Mouse (Mus musculus): Measurements from ENCODE around the gene Ube2e2. TPM values are rescaled to one million over a fixed set of nuclear protein-coding genes. Genes with fewer than 3 reads are reported as not detected.
A peak's percentile ranks its signal among the peaks of the same experiment; 100 is the strongest.
"Not testable (repeated sequence)": the region's sequence is repeated elsewhere in the genome, so short reads cannot be mapped to it uniquely, and the experiment has no call there.

The Ube2e2 gene
- polyA plus RNA-seq, 1 experiment from 2014 or later, result 65.7 TPM

DNA sequence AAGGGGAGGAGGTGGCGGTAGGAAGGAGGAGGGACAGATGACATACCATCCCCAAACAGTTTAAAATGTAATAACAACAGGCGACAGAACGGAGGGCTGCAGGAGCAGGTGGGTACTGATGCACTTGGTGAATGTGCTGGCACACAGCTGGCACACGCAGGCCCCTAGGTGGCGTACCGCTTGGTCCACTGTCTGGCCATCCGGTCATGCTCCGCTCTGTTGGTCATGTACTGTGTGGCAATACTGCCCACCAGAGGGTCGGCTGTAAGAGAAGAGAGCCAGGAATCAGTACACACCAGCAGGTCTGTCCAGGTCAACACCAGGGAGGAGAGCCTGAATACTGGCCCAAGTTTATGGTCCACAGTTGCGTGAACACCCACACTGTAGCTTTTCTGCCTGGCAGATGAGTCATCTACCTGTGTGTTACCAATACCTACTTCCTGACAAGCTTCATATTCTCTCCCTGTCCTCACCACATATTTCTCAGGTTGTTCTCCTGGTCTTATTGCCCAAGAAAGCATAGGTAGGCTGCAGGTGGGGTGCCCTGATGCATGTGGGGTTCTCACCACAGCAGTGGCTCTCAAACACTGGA is 319.8 kb downstream of the Ube2e2 start:
- ATAC-seq (ENCODE audit: low FRiP score), result peak; percentile 71; the same call in 1 of the 2 replicates
- Histone ChIP-seq H3K36me3 (replicated peaks) (no peaks in the 10 kb centered on the region), H3K4me1 (peaks cover 16% of the 10 kb centered on the region), H3K27me3 (peaks cover 3% of the 10 kb centered on the region; the same call in 1 of the 2 replicates), H3K9me3 (no peaks in the 10 kb centered on the region), H3K4me2 (no peak overlapping the region), H3K9ac (no peak overlapping the region), H3K4me3 (replicated peaks) (no peak overlapping the region), H3K27ac (no peak overlapping the region)
- 66% methylated on average over 10 of the region's 10 CpGs for WGBS

GRCm38 (mm10) chr14:18573286-18573956 is 320.6 kb downstream of the Ube2e2 start:
- Histone ChIP-seq H3K4me2 (no peak overlapping the region; the same call in 1 of the 2 replicates), H3K9me3 (no peaks in the 10 kb centered on the region), H3K9ac (no peak overlapping the region), H3K36me3 (replicated peaks) (no peaks in the 10 kb centered on the region), H3K27me3 (peaks cover 3% of the 10 kb centered on the region; the same call in 1 of the 2 replicates), H3K27ac (peak overlapping the region; percentile 75), H3K4me1 (peaks cover 16% of the 10 kb centered on the region), H3K4me3 (replicated peaks) (no peak overlapping the region)
- ATAC-seq (ENCODE audit: low FRiP score), result peak; percentile 85
- 18% methylated on average over 4 of the region's 4 CpGs for WGBS

- 24% methylated on average over 4 of the region's 4 CpGs for WGBS
- H3K4me2 ChIP-seq, result no peak overlapping the region
- peak; percentile 52 for ATAC-seq (ENCODE audit: low FRiP score)
- H3K36me3 ChIP-seq (replicated peaks), result no peaks in the 10 kb centered on the region
- peaks cover 16% of the 10 kb centered on the region for H3K4me1 ChIP-seq
- no peak overlapping the region for H3K4me3 ChIP-seq (replicated peaks)
- H3K9ac ChIP-seq, result no peak overlapping the region
- peak overlapping the region; percentile 75 for H3K27ac ChIP-seq
- no peaks in the 10 kb centered on the region for H3K9me3 ChIP-seq
- peaks cover 3% of the 10 kb centered on the region; the same call in 1 of the 2 replicates for H3K27me3 ChIP-seq
Measured at GRCm38 (mm10) chr14:18572852-18573251, 321.2 kb downstream of the Ube2e2 start.

DNA sequence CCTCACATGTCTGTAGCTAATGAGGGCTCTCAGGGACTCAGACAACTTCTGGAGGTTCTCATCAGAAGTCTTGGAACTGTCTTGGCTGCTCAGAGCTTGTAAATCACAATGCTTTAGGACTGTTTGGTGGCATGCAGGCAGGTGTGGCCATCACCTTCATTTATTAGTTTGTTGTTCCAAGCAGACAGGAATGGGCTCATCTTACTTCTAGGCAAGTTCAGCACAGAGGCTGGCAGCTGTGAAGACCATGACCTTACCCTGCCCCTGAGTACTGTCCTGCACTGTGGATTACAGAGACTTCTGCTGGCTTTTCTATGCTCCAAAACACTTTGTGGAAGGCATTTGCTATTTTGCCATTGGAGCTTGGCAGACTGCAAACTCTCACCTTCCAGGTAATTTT is 324.5 kb downstream of the Ube2e2 start:
- H3K27me3 ChIP-seq, result no peaks in the 10 kb centered on the region
- no peak overlapping the region for H3K4me2 ChIP-seq
- H3K9me3 ChIP-seq, result no peaks in the 10 kb centered on the region
- H3K27ac ChIP-seq, result no peak overlapping the region
- ATAC-seq (ENCODE audit: low FRiP score), result no peak
- no peaks in the 10 kb centered on the region for H3K36me3 ChIP-seq (replicated peaks)
- no peak overlapping the region for H3K9ac ChIP-seq
- no peak overlapping the region for H3K4me3 ChIP-seq (replicated peaks)
- peaks cover 16% of the 10 kb centered on the region for H3K4me1 ChIP-seq

GRCm38 (mm10) chr14:18564999-18565398 is 329.1 kb downstream of the Ube2e2 start:
- 89% methylated on average over 8 of the region's 8 CpGs for WGBS
- not testable (repeated sequence) for H3K4me2 ChIP-seq; H3K27me3 ChIP-seq; H3K4me3 ChIP-seq (replicated peaks); H3K36me3 ChIP-seq (replicated peaks); ATAC-seq (ENCODE audit: low FRiP score); H3K4me1 ChIP-seq; H3K9me3 ChIP-seq; H3K27ac ChIP-seq; H3K9ac ChIP-seq

DNA sequence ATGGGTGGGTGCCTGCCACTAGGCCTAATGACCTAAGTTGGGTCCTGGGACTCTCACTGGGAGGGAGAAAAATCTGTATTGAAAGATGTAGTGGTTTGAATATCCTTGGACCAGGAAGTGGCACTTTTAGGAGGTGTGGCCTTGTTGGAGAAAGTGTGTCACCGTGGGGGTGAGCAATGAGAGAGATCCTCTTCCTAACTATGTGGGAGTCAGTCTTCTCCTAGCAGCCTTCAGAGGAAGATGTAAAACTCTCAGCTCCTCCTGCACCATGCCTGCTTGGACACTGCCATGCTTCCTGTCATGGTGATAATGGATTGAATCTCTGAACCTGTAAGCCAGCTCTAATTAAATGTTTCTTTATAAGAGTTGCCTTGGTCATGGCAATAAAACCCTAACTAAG is 338.8 kb downstream of the Ube2e2 start:
- no peak overlapping the region for H3K4me3 ChIP-seq (replicated peaks)
- no peak overlapping the region for H3K9ac ChIP-seq
- no peaks in the 10 kb centered on the region for H3K36me3 ChIP-seq (replicated peaks)
- 54% methylated on average over 1 of the region's 1 CpGs for WGBS
- H3K4me1 ChIP-seq, result no peaks in the 10 kb centered on the region
- ATAC-seq (ENCODE audit: low FRiP score), result no peak
- no peak overlapping the region for H3K27ac ChIP-seq
- no peaks in the 10 kb centered on the region for H3K27me3 ChIP-seq
- no peak overlapping the region for H3K4me2 ChIP-seq
- no peaks in the 10 kb centered on the region for H3K9me3 ChIP-seq

GRCm38 (mm10) chr14:18554627-18554988 is 339.5 kb downstream of the Ube2e2 start:
- Histone ChIP-seq H3K4me1 (no peaks in the 10 kb centered on the region), H3K27me3 (no peaks in the 10 kb centered on the region), H3K4me2 (no peak overlapping the region), H3K27ac (no peak overlapping the region), H3K4me3 (replicated peaks) (no peak overlapping the region), H3K36me3 (replicated peaks) (no peaks in the 10 kb centered on the region), H3K9ac (no peak overlapping the region), H3K9me3 (no peaks in the 10 kb centered on the region)
- ATAC-seq (ENCODE audit: low FRiP score), result no peak
- 58% methylated on average over 2 of the region's 2 CpGs for WGBS

GRCm38 (mm10) chr14:18553987-18554626 is 340.0 kb downstream of the Ube2e2 start:
- no peaks in the 10 kb centered on the region for H3K27me3 ChIP-seq
- no peak overlapping the region for H3K9ac ChIP-seq
- no peaks in the 10 kb centered on the region for H3K4me1 ChIP-seq
- WGBS, result 33% methylated on average over 3 of the region's 3 CpGs
- no peaks in the 10 kb centered on the region for H3K9me3 ChIP-seq
- no peak overlapping the region for H3K4me2 ChIP-seq
- no peak overlapping the region for H3K27ac ChIP-seq
- no peaks in the 10 kb centered on the region for H3K36me3 ChIP-seq (replicated peaks)
- H3K4me3 ChIP-seq (replicated peaks), result no peak overlapping the region
- no peak for ATAC-seq (ENCODE audit: low FRiP score)

DNA sequence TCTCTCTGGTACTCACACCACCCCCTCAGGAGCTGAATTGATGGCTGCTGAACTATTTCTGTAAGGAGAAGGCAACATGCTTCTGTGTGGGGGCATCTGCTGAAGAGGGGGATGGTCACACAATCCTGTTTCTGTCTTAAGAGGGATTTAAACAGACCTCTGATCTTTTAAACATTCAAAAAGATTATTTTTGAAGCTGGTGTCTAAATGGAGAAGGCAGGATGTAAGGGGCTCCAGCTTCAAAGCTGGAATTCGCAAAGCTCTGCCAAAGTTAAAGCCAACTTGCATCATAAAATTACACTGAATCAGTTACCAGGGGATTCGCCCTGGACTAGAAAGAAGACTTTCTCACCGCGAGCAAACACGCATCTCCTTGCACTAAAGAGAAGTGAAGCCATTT is 346.5 kb downstream of the Ube2e2 start:
- ATAC-seq (ENCODE audit: low FRiP score), result no peak
- no peak overlapping the region for H3K4me2 ChIP-seq
- WGBS, result 72% methylated on average over 5 of the region's 5 CpGs
- no peaks in the 10 kb centered on the region for H3K27me3 ChIP-seq
- 0 out of 2 replicates have a peak, but pooled peaks cover 2% of the 10 kb centered on the region for H3K4me1 ChIP-seq
- no peak overlapping the region for H3K27ac ChIP-seq
- no peak overlapping the region for H3K4me3 ChIP-seq (replicated peaks)
- no peak overlapping the region for H3K9ac ChIP-seq
- H3K9me3 ChIP-seq, result no peaks in the 10 kb centered on the region
- no peaks in the 10 kb centered on the region for H3K36me3 ChIP-seq (replicated peaks)

DNA sequence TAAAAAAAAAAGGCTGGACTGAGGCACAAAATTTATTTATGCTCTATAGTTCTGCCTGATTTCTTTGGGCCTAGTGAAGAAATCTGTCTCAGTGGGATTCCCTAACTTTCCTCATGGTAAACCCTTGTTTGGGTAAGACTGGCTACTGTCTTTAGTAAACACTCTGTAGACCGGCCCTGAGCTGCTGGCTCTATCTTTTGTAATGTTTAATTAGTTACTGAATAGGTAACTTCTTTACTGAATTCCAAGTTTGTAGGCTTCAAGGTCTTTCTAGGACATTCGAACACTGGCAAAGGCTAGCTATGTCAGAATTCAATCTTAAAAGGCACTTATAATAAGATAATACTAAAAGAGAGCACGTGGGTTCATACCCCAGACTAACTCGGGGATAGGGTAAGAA is 355.0 kb downstream of the Ube2e2 start:
- H3K27ac ChIP-seq; H3K9ac ChIP-seq; H3K9me3 ChIP-seq; H3K4me2 ChIP-seq; H3K27me3 ChIP-seq; ATAC-seq (ENCODE audit: low FRiP score); H3K36me3 ChIP-seq (replicated peaks); H3K4me3 ChIP-seq (replicated peaks); H3K4me1 ChIP-seq: not testable (repeated sequence)
- 64% methylated on average over 4 of the region's 4 CpGs for WGBS

- ATAC-seq (ENCODE audit: low FRiP score), result no peak
- 76% methylated on average over 2 of the region's 2 CpGs for WGBS
- Histone ChIP-seq H3K9me3 (no peaks in the 10 kb centered on the region), H3K9ac (no peak overlapping the region), H3K4me3 (replicated peaks) (no peak overlapping the region), H3K27ac (no peak overlapping the region), H3K4me1 (no peaks in the 10 kb centered on the region), H3K4me2 (no peak overlapping the region), H3K27me3 (no peaks in the 10 kb centered on the region), H3K36me3 (replicated peaks) (no peaks in the 10 kb centered on the region)
Measured at GRCm38 (mm10) chr14:18530899-18531298, 363.2 kb downstream of the Ube2e2 start.

DNA sequence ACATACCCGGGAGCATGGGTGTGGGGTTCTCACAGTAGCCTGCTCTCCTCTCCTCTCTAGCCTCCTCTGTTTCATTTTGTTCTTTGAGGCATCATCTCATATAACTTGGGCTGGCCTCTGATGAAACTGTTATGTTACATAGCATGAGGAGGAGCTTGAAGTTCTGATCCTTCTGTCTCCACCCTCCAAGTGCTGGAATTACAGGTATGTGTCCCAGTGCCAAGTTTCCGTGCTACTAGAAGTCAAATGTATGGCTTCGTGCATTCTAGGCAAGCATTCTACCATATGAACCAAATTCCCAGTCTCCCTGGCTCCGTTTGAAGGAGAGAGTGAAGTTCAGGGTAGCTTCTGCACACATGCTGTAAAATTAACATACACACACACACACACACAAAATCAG is 363.6 kb downstream of the Ube2e2 start:
- Histone ChIP-seq H3K27me3 (no peaks in the 10 kb centered on the region), H3K4me1 (no peaks in the 10 kb centered on the region), H3K9me3 (no peaks in the 10 kb centered on the region), H3K4me2 (no peak overlapping the region), H3K27ac (no peak overlapping the region), H3K4me3 (replicated peaks) (no peak overlapping the region), H3K9ac (no peak overlapping the region), H3K36me3 (replicated peaks) (no peaks in the 10 kb centered on the region)
- no peak for ATAC-seq (ENCODE audit: low FRiP score)
- WGBS, result 89% methylated on average over 4 of the region's 4 CpGs

Data from forebrain, embryonic 12.5 days (tissue).